Mouse (Mus musculus) urinary bladder, postnatal 36 days (tissue): Measurements from ENCODE around the gene Hist1h2bc.

ENCODE experiments used
- DNase-seq, 2 experiments: peaks; one replicate each; pipeline ENCODE4 v3.0.0; 2022; ENCODE audit warnings: low spot score in 2 of 2, mixed read lengths in 1 of 2

Hist1h2bc gene

DNA sequence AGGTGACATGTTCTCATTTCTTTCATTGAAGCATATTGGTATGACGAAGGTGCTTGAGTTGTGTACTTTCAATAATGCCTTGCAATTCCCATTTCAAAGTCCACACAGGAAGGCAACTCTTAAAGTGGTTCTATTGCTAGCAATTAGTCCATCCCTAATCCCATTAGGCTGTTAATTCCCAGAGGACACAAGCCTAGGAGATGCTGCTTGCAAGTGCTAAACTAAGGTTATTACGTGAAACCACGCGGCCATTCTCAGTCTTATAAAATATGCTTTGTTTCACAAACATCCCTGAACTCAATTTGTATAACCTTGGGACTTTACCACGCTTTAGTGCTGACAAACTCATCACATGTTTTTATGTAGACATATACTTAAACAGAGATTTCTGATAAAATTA is 53.1 kb downstream of the Hist1h2bc start:
- DNase-seq, result no peak

DNA sequence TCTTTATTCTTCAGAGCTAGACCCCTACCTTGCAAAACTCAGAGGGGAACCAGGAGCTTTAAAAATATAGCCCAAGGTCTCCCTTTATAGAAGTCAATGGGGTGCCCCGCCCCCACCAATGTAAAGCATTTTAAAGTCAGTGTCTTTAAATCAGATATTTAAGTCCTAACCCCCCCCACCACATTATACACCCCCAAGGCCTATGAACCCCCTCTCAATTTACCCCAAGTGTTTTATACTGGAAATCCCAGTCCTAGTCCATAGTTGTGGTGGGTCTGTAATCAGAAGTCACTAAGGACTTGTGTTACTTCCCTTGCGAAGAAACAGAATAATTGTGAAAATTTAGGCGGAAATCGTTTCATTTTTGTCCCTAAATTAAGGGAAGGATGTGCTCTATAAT is 54.0 kb downstream of the Hist1h2bc start:
- DNase-seq, result no peak

DNA sequence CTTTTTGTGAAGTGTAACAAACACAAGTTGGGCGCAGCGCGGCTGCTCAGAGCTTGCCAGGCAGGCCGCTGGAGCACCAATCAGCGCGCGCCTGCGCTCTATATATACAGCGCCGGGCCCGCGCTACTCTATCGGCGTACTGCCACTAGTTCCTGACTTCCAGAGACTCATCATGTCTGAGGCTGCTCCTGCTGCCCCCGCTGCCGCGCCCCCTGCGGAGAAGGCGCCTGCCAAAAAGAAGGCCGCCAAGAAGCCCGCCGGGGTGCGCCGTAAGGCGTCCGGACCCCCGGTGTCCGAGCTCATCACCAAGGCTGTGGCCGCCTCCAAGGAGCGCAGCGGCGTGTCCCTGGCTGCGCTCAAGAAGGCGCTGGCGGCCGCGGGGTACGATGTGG is 54.7 kb downstream of the Hist1h2bc start, which contains the start of gene Hist1h1c:
Gene Hist1h1c, plus strand, starts transcription at position 132 of the 392 bp plus-strand sequence.
- DNase-seq, result peak; percentile 86 to 93

DNA sequence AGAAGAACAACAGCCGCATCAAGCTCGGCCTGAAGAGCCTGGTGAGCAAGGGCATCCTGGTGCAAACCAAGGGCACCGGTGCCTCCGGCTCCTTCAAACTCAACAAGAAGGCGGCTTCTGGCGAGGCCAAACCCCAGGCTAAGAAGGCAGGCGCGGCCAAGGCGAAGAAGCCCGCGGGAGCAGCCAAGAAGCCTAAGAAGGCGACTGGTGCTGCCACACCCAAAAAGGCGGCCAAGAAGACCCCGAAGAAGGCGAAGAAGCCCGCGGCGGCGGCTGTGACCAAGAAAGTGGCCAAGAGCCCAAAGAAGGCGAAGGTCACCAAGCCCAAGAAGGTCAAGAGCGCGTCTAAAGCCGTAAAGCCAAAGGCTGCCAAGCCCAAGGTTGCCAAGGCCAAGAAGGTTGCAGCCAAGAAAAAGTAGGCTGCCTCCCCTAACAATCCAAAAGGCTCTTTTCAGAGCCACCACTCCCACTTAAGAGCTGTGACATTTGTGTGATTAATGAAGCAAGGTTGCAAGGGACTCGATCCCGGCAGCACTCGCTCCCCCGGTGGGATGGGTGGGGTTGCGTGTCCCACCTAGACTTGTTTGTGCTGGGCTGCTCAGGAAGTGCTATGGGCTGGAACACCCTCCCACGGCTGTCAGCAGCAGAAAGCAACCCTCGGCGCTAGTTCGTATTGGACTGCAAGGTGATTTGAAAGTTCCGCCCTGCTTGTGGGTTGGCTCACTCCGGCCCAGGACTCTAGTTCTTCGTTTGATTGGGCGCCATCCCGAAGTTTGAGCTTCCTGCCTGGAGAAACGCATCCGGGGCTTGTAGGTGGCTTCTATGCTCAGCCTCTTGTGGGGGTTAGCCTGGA is 55.3 kb downstream of the Hist1h2bc start:
- peak; percentile 86 to 94 for DNase-seq

DNA sequence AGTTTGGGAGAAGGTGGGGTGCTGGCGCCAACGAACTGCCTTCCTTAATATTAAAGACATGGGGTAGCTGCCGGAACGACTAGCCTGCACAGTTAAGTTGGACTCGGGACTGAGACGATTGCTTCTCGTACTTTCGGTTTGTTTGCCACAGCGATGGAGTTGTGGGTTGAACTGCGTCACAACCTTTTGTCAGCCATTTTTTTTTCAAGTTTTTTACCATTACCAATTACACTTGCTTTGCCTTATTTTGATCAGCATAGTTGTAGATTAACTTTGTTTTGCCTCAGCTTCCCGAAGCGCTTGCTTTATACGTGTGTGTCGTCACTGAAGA is 55.9 kb downstream of the Hist1h2bc start:
- no peak for DNase-seq

DNA sequence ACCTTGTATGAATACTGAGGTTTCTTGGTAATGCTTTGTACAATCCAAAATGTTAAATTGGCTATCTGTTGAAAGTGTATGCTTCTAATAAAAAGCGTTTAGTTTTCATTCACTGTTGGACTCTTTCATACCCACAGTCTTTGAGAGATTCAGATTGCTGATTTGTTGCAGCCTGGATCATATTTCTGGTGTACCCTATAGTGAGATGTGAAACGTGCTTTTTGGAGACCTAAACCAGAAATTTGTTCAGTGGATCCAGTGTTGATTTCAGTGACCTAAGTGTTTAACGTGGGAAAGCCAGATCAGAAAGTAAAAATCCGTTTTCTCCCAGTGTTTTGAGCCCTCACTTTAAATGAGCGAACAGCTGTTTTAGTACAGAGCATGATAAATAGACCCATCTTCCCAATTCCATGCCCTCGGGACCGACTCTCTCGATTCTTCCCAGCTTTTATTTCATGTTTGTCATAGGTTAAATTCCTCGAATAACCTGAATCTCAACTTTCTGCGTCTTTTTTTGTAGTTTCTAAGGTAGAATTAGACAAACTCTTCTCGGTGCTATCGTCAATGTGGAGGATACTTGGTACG is 56.3 kb downstream of the Hist1h2bc start:
- DNase-seq, result no peak

DNA sequence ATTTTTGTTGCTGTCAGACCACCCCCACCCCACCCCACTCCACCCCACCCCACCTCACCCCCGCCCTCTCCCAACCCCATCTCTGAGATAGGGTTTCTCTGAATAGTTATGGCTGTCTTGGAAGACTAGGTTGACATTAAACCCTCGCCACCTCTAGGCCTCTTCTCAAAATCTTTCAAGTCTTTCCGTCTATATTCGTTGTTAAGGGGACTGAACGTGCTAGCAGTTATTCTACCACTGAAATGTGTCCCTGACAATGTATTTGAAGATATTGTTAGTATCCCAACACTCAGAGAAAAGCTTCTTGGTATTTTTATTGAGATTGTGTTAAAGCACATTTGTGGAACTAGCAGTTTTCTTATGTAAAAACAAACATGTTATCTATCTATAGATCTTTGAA is 56.9 kb downstream of the Hist1h2bc start:
- DNase-seq, result no peak

DNA sequence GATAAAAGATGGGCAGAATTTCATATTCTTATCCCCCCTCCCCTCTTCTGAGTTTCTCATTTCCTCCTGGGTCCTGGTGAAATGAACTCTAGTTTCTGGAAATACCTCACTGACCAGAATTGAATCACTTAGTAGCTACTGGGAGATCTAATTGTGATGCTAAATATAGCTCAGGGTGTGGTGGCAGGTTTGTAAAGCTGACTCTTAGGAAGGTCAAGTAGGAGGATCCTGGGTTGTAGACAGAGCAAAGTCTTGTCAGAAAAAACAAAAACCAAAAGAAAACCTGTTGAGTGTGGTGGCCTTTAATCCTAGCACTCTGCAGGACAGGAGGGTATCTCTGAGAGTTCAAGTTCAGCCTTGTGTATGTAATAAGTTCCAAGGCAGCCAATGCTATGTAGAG is 58.0 kb downstream of the Hist1h2bc start:
- DNase-seq, result no peak
